Mouse (Mus musculus): ENCODE results near the gene Gak.

- TF ChIP-seq CTCF (IDR thresholded peaks at IDR 0.05; ENCODE audit: low read depth) (no peak), EP300 (optimal IDR thresholded peaks at IDR 0.05) (no peak)
Measured at GRCm38 (mm10) chr5:108675251-108675816, 45.8 kb upstream of the Gak start, which contains the start of gene Slc26a1.

Data from stomach, postnatal 0 days (tissue).